In genomic region chr4:103390499-103390898, GRCm38 (mm10) we compare ENCODE assay signal across 17 mouse cellular contexts.
"Had no signal": no experiment of that assay in that cellular context is flagged by ENCODE, and none has a peak within 500 bp of the region (broad histone marks: within the 10 kb centered on the region; RNA-seq: fewer than 3 reads in every experiment).

No protein-coding gene starts in this region.

- H3K9me3 ChIP-seq: midbrain, embryonic 13.5 days; midbrain, embryonic 15.5 days; neural tube, embryonic 12.5 days; stomach, embryonic 15.5 days had no signal

- H3K4me2 ChIP-seq: lung, embryonic 15.5 days; midbrain, embryonic 11.5 days; midbrain, embryonic 13.5 days; midbrain, embryonic 15.5 days; neural tube, embryonic 12.5 days; stomach, embryonic 15.5 days had no signal

- H3K27ac ChIP-seq: lung, embryonic 15.5 days; macrophage; midbrain, embryonic 15.5 days; neural tube, embryonic 12.5 days; stomach, embryonic 15.5 days; stomach, postnatal 0 days had no signal

- H3K36me3 ChIP-seq: lung, embryonic 15.5 days; midbrain, embryonic 13.5 days; midbrain, embryonic 15.5 days; neural tube, embryonic 12.5 days; stomach, embryonic 15.5 days had no signal

- H3K4me3 ChIP-seq: lung, embryonic 15.5 days; megakaryocyte, embryonic 14.5 days; midbrain, embryonic 13.5 days; midbrain, embryonic 15.5 days; neural tube, embryonic 12.5 days; stomach, embryonic 15.5 days had no signal

- ATAC-seq: lung, postnatal 0 days; midbrain, embryonic 15.5 days had no signal

- H3K4me1 ChIP-seq: lung, embryonic 15.5 days; megakaryocyte, embryonic 14.5 days; neural tube, embryonic 12.5 days; stomach, embryonic 15.5 days had no signal

- H3K9ac ChIP-seq: lung, embryonic 15.5 days; midbrain, embryonic 13.5 days; midbrain, embryonic 15.5 days; neural tube, embryonic 12.5 days; stomach, embryonic 15.5 days had no signal

- H3K27me3 ChIP-seq: lung, embryonic 15.5 days; megakaryocyte, embryonic 14.5 days; midbrain, embryonic 13.5 days; midbrain, embryonic 15.5 days; neural tube, embryonic 12.5 days; stomach, embryonic 15.5 days had no signal

- DNase-seq: lung, adult 2 months; lung, postnatal 14 days; lung, postnatal 36 days; right cerebral cortex, postnatal 14 days; thymus, adult 2 months; thymus, postnatal 25 days; thymus, postnatal 4 days had no signal
